Mouse (Mus musculus): ENCODE data around the gene Yrdc. TPM values are rescaled to one million over a fixed set of nuclear protein-coding genes. Genes with fewer than 3 reads are reported as not detected.

Yrdc gene
- total RNA-seq (2021), result 1 to 10 TPM; 7.9 to 8.4 TPM
- long read RNA-seq, experiment 1, transcript Yrdc-201 (5 exons, 1,634 nt), result major isoform, 10 of 13 reads
- long read RNA-seq, experiment 1, partial matches to known transcripts, result 1 of 13 reads
- long read RNA-seq, experiment 1, other reads (novel, unspliced or antisense), result 2 of 13 reads
- long read RNA-seq, experiment 2, transcript Yrdc-201 (5 exons, 1,634 nt), result major isoform, 18 of 20 reads
- long read RNA-seq, experiment 2, partial matches to known transcripts, result 0 of 20 reads
- long read RNA-seq, experiment 2, other reads (novel, unspliced or antisense), result 2 of 20 reads

- intact Hi-C loops (cut with DNase I; ENCODE audit: low total_unique reads), result loop anchor here (10.0 kb wide), 1 partner anchor 214 kb away; the partner anchor contains the start of genes Dnali1 and Snip1
These were observed at the start of gene Yrdc for GRCm38 (mm10) chr4:124850261-124850913. Yrdc (plus strand) TSS chr4:124850679.

DNA sequence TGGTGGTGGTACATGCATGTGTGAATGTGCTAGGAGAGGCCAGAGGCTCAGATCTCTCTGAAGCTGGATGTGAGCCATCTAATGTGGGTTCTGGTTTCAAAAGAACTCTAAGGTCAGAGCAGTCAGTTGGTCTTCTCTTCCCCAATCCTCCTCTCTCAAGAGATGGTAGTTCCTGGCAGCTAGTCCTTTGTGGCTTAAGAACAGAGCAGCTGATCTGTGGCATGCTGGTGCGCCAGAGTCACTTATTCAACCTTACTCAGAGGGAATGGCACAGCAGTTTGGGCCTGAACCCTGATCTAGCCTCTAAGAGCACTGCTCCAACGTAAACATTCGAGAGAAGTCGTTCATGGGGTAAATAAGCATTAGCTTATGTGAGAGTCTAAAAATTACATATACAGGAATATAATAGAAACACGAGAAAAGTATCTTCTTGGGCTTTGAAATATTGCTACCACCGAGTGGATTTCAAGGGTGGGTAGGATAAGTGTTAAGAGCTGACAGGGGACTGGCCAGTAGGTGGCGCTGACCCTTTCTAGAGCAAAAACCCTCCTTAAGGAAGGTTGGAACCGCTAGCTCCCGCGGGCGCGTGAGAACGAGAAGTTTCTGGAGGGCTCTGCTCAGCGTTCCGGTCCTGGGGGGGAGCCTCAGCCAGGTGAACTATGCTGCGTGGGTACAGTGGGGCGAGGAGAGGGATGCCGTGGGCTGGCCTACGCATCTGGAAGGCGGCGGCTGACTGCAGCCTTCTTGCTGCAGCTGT is 48.7 kb upstream of the Yrdc start, which contains the start of gene Mtf1:
Mtf1 (plus strand) TSS at position 553 of the 757 bp plus-strand sequence.
- peak; percentile 88 for DNase-seq
- intact Hi-C loops (cut with DNase I; ENCODE audit: low total_unique reads), result loop anchor here (5.0 kb wide), 1 partner anchor 46 kb away; no protein-coding TSS in a partner anchor

More at GRCm38 (mm10) chr4:124850261-124850913, at the start of gene Yrdc:
- DNase-seq, result peak; percentile 95

DNA sequence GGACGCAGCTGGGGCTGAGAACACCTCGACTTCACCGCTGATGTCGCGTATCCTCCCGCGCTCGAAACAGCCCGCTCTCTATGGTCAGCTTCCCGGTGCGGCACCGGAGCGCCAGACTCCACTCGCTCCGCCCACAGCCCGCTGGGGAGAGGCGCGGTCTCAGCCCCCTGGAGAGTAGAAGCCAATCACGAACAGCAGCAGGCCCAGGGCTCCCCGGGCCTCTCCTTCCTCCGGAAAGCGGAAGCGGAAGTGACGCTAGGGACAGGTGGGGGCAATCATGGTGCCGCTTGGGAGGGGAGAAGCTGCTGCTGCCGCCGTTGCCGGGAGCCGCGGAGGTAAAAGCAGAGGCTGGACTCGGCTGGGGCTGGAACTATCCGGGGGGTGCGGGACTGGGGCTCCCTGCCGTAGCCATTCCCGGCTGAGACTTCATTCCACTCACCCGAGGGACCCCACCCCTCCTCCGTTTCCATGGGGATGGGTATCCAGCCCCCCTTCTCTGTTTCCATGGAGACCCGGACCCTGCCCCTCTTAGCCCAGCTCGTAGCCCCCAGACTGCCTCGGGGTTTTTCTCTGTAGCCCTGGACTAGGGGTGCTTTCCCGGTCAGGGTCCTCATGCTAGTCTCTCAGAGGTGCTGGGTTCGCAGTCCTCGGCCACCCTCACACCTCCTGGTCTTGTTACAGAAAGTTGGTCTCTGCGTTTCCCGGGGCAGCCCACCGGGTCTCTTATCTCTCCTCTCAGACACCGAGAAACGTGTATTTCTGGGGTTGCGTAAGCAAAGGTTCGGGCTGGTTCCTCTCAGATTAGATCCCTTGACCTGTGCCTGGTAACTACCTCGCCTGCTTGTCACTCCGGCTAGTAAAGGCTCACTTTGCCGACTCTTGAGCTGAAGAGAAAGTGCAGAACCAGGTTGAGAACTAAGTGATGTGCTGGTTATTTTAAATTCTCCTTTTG is 47.9 kb upstream of the Yrdc start:
- peak; percentile 98 for DNase-seq
- intact Hi-C loops (cut with DNase I; ENCODE audit: low total_unique reads), result loop anchor here (5.0 kb wide), 1 partner anchor 45 kb away; no protein-coding TSS in a partner anchor

GRCm38 (mm10) chr4:124803406-124803805 is 47.1 kb upstream of the Yrdc start:
- intact Hi-C loops (cut with DNase I; ENCODE audit: low total_unique reads), result loop anchor here (5.0 kb wide), 1 partner anchor 44 kb away; no protein-coding TSS in a partner anchor
- DNase-seq, result no peak

- intact Hi-C loops (cut with DNase I; ENCODE audit: low total_unique reads), result no loop called here
- DNase-seq, result no peak
These were observed 42.0 kb upstream of the Yrdc start for GRCm38 (mm10) chr4:124808511-124808910.

DNA sequence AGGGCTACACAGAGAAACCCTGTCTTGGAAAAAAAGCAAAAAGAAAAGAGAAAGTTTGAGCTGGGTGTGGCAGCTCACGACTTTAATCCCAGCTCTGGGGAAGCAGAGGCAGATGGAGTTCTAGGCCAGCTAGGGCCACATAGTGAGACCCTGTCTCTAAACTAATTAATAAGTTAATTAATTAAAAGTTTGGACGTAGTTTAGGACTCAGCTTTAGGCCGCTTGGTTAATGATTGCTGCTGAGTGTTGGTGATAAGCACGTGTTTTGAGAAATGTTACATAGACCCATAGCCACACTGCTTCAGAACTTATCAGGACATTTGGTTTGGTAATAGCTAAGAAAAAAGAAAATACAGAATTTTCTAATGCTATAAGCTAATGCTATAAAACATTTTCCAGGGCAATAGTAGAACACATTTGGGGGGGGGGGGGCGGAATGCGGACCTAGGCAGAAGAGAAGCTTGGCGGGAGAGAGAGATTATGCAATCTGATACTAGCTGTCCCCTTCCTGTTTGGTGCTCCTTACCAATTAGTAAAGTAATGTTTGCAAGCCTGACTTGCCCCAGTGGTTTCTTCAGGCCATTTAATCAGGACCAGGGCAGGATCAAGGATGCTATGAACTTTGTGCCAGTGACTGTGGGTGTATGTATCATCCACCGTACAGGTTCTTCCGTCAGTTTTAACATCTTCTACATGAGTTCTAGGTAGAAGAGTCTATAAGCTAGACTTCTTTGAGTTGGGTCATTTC is 41.2 kb upstream of the Yrdc start:
- DNase-seq, result no peak
- intact Hi-C loops (cut with DNase I; ENCODE audit: low total_unique reads), result no loop called here

DNA sequence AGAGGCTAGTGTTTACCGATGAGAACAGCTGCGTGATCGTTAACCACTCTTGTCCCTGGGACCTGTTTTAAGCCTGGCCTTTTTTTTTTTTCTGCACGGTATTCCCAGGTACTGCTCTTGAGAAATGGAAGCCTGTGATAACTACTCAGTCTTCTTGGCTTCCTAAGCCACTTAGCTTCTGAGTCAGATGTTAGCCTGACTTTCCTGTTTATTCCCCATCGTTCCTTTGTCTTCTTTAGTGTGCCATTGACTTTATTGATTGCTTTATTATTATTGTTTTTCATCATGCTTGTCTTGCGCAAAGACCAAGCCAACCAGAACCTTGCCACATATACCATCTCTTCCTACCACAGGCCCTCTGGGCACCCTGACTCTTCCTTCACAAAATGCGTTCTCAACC is 40.4 kb upstream of the Yrdc start:
- intact Hi-C loops (cut with DNase I; ENCODE audit: low total_unique reads), result no loop called here
- DNase-seq, result no peak

GRCm38 (mm10) chr4:124811347-124811975 is 39.0 kb upstream of the Yrdc start:
- intact Hi-C loops (cut with DNase I; ENCODE audit: low total_unique reads), result no loop called here
- no peak for DNase-seq

DNA sequence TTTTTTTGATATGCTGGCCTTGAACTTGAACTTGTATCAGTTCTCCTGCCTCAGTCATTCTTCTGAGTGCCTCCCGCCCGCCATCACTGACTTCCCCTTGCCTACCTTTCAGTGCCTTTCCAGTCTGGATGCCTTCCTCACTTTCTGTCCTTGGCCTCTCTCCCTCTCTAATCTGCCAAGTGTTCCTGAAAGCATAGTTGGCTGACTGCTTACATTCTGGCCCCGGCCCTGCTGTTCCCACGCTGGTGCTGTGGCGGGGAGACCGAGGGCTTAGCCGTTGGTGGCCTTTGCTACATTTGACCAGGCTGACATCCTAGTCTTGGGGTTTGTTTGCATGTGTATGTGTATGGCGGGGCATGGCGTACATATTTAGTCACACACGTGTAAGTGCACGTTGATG is 34.6 kb upstream of the Yrdc start:
- intact Hi-C loops (cut with DNase I; ENCODE audit: low total_unique reads), result no loop called here

DNA sequence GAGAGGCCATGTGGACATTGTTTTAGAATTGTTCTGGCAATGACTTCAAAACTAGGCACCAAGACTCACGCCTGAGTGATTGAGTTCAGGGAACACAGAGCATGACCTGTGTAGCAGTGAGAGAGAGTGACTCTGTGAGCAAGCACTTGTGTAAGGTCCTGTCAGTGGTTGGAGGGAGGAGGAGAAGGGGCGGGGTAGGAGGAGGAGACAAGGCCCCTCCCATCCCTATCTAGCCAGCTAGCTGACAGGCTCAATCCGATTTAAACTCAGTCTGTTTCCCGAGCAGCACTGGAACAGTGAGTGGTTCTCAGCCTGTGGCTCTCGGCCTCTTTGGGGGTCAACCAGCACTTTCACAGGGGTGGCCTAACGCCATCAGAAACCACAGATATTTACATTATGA is 32.7 kb upstream of the Yrdc start:
- peak; percentile 19 for DNase-seq
- intact Hi-C loops (cut with DNase I; ENCODE audit: low total_unique reads), result no loop called here

More for the DNA sequence above, 34.6 kb upstream of the Yrdc start:
- peak; percentile 23 for DNase-seq

DNA sequence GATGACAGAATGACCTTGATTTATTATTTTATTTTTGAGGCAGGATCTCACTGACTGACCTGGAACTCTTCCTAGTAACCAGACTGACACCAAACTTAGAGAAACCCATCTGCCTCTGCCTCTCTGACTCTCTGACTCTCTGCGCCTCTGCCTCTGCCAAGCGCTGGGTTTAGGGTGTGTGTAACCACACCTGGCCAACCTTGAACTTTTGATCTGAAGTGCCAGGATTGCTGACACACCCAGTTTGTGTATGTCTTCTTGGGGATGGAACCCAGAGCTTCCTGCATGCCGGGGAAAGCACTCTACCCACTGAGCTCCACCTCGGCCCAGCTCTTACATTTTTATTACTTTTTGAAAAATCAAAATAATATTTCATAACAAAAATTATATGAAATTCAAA is 31.6 kb upstream of the Yrdc start:
- no peak for DNase-seq
- intact Hi-C loops (cut with DNase I; ENCODE audit: low total_unique reads), result no loop called here

GRCm38 (mm10) chr4:124824967-124825366 is 25.5 kb upstream of the Yrdc start:
- intact Hi-C loops (cut with DNase I; ENCODE audit: low total_unique reads), result no loop called here
- no peak for DNase-seq

- DNase-seq, result no peak
- intact Hi-C loops (cut with DNase I; ENCODE audit: low total_unique reads), result no loop called here
These were observed 25.0 kb upstream of the Yrdc start for GRCm38 (mm10) chr4:124825371-124825965.

DNA sequence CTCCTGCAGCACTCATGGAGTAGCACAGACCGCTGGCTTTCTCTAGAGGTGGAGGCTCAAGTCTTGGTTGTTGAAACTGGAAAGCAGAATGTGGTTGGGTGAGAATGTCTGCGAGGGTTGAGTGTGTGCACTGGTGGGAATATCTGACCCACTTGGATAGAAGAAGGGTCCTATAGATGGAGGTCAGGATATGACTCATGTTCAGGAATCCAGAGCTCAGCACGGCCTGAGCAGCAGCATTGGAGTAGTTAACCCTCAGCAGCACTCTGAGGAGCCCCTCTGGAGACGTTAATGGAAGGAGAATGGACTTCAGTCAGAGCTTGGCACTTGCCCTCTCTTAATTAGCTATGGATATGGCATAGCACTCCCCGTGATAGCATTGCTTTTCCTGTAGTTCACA is 20.8 kb upstream of the Yrdc start:
- intact Hi-C loops (cut with DNase I; ENCODE audit: low total_unique reads), result no loop called here

DNA sequence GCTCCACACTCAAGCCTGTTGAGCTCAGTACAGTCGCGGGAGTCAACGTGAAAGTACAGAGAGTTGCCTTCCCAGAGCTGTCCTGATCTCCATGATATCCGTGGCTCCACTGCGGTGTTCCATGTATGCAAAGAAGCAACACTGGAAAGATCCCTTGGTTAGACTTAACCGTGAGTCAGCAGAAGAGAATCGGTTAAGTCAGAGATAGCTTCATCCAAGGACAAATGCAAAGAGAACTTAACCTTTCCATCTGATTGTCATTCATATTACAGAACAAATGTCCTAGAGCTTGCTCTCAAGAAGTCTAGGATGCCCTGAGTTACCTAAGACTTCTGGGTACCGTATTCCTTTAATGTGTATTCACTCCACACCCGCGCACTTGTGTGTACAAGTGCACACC is 17.7 kb upstream of the Yrdc start:
- intact Hi-C loops (cut with DNase I; ENCODE audit: low total_unique reads), result no loop called here
- no peak for DNase-seq

More for the DNA sequence above, 20.8 kb upstream of the Yrdc start:
- DNase-seq, result no peak

- intact Hi-C loops (cut with DNase I; ENCODE audit: low total_unique reads), result no loop called here
- no peak for DNase-seq
These were observed 12.3 kb upstream of the Yrdc start for GRCm38 (mm10) chr4:124838035-124838700.

- intact Hi-C loops (cut with DNase I; ENCODE audit: low total_unique reads), result loop anchor here (10.0 kb wide), 1 partner anchor 126 kb away; the partner anchor contains the start of gene Sf3a3
These were observed 9.5 kb upstream of the Yrdc start for GRCm38 (mm10) chr4:124840998-124841397.

More at GRCm38 (mm10) chr4:124840998-124841397, 9.5 kb upstream of the Yrdc start:
- DNase-seq, result no peak
